Comparison of ENCODE assay signal across 17 mouse cellular contexts in the genomic region with DNA sequence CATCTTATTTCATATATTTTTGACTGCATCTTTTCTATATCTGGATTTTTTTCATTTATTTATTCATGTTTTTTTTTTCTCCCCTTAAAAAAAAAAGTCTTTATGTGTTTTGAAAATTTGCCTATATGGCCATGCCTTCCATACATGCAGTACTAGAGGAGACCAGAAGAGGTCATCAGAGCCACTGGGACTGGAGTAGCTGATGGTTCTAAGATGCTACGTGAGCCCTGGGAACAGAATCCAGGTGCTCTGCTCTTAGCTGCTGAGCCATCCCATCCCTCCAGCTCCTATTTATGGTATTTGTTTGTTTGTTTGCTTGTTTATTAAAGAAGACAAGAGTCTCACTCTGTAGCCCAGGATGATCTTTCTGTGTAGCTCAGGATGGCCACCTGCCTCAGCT. TPM values are rescaled to one million over a fixed set of nuclear protein-coding genes. Genes with fewer than 3 reads are reported as not detected.
A peak's percentile ranks its signal among the peaks of the same experiment; 100 is the strongest.
DNase-seq lines count a peak whose midpoint lies in the region; ATAC-seq lines count a peak whose summit lies in the region.
"Had no signal": no experiment of that assay in that cellular context is flagged by ENCODE, and none has a peak within 500 bp of the region (broad histone marks: within the 10 kb centered on the region; RNA-seq: fewer than 3 reads in every experiment).

No protein-coding gene starts in this region.

- no peaks in the 10 kb centered on the region for H3K9me3 ChIP-seq in hindbrain, embryonic 11.5 days (ENCODE audit: control insufficient read depth, low read length)
- no peaks in the 10 kb centered on the region for H3K9me3 ChIP-seq in hindbrain, embryonic 13.5 days
- no peaks in the 10 kb centered on the region for H3K9me3 ChIP-seq in limb, embryonic 10.5 days (replicated peaks)
- H3K9me3 ChIP-seq: kidney, embryonic 15.5 days had no signal

- no peak overlapping the region for H3K9ac ChIP-seq in hindbrain, embryonic 11.5 days (ENCODE audit: low read depth, low read length)
- H3K9ac ChIP-seq in hindbrain, embryonic 13.5 days = no peak overlapping the region
- H3K9ac ChIP-seq: kidney, embryonic 15.5 days; lung, embryonic 15.5 days had no signal

- no peaks in the 10 kb centered on the region for H3K27me3 ChIP-seq in hindbrain, embryonic 11.5 days (ENCODE audit: control insufficient read depth, insufficient read depth, low read length)
- peaks cover 5% of the 10 kb centered on the region; the same call in 1 of the 2 replicates for H3K27me3 ChIP-seq in hindbrain, embryonic 13.5 days
- H3K27me3 ChIP-seq in splenic B cell, adult 2 months (ENCODE audit: control insufficient read depth, insufficient read depth, low read length, poor library complexity, severe bottlenecking) = no peaks in the 10 kb centered on the region
- H3K27me3 ChIP-seq in limb, embryonic 10.5 days (ENCODE audit: low read depth, poor library complexity, severe bottlenecking) = peaks cover 16% of the 10 kb centered on the region; the same call in 1 of the 2 replicates

- ATAC-seq in hindbrain, embryonic 11.5 days (ENCODE audit: low FRiP score) = no peak
- ATAC-seq in hindbrain, embryonic 13.5 days (ENCODE audit: low FRiP score) = no peak

- H3K4me2 ChIP-seq in hindbrain, embryonic 11.5 days (replicated peaks; ENCODE audit: low read depth, low read length) = no peak overlapping the region
- no peak overlapping the region for H3K4me2 ChIP-seq in hindbrain, embryonic 13.5 days
- H3K4me2 ChIP-seq: kidney, embryonic 15.5 days; lung, embryonic 15.5 days had no signal

- intact Hi-C loops in left cerebral cortex, postnatal 36 days (cut with DNase I) = no loop called here

- peak; percentile 31 for DNase-seq in hindbrain, embryonic 11.5 days (ENCODE audit: low spot score)
- DNase-seq in lung, postnatal 10 days = peak; percentile 32
- DNase-seq in lung, adult 18-20 months = no peak
- peak; percentile 44 for DNase-seq in R1 (ENCODE audit: low read depth, low spot score)
- DNase-seq in splenic B cell, adult 2 months (ENCODE audit: low read depth, low spot score) = peak; percentile 8
- DNase-seq in limb, embryonic 10.5 days (ENCODE audit: low spot score) = no peak
- no peak for DNase-seq in left cerebral cortex, postnatal 36 days (ENCODE audit: low spot score in 2 of 2)
- DNase-seq: adrenal gland, postnatal 14 days; cerebellum, adult 9-10 months; gastrocnemius, postnatal 25 days; heart, postnatal 10 days had no signal

- no peak overlapping the region for H3K27ac ChIP-seq in hindbrain, embryonic 11.5 days (ENCODE audit: low read depth, low read length)
- H3K27ac ChIP-seq in hindbrain, embryonic 13.5 days = no peak overlapping the region
- H3K27ac ChIP-seq in limb, embryonic 10.5 days = no peak overlapping the region
- H3K27ac ChIP-seq: kidney, embryonic 15.5 days; lung, embryonic 15.5 days had no signal

- H3K4me3 ChIP-seq in hindbrain, embryonic 11.5 days (ENCODE audit: low read depth, low read length) = no peak overlapping the region
- no peak overlapping the region for H3K4me3 ChIP-seq in hindbrain, embryonic 13.5 days
- H3K4me3 ChIP-seq in limb, embryonic 10.5 days = no peak overlapping the region
- H3K4me3 ChIP-seq: erythroblast, embryonic 14.5 days; kidney, embryonic 15.5 days; lung, embryonic 15.5 days; myocyte had no signal

- H3K36me3 ChIP-seq in hindbrain, embryonic 11.5 days (ENCODE audit: control insufficient read depth, insufficient read depth, low read length) = no peaks in the 10 kb centered on the region
- H3K36me3 ChIP-seq in hindbrain, embryonic 13.5 days = no peaks in the 10 kb centered on the region
- no peaks in the 10 kb centered on the region for H3K36me3 ChIP-seq in splenic B cell, adult 2 months (ENCODE audit: control insufficient read depth, insufficient read depth, low read length, poor library complexity, severe bottlenecking)
- H3K36me3 ChIP-seq in limb, embryonic 10.5 days = no peaks in the 10 kb centered on the region
- H3K36me3 ChIP-seq: kidney, embryonic 15.5 days; lung, embryonic 15.5 days had no signal

- no peaks in the 10 kb centered on the region for H3K4me1 ChIP-seq in hindbrain, embryonic 11.5 days (replicated peaks; ENCODE audit: control insufficient read depth, insufficient read depth, low read length)
- peaks cover 17% of the 10 kb centered on the region for H3K4me1 ChIP-seq in hindbrain, embryonic 13.5 days (replicated peaks)
- peaks cover 8% of the 10 kb centered on the region; the same call in 1 of the 2 replicates for H3K4me1 ChIP-seq in limb, embryonic 10.5 days

- 33% methylated on average over 1 of the region's 1 CpGs for WGBS in hindbrain, embryonic 11.5 days
- WGBS in hindbrain, embryonic 13.5 days = 52% methylated on average over 1 of the region's 1 CpGs
- whole genome bisulfite sequencing in limb, embryonic 10.5 days = 56% methylated on average over 1 of the region's 1 CpGs

RNA-seq across cellular contexts. Expression of a gene that starts 8.9 kb away (rescaled TPM):
- 0.08 and 0.35 TPM in 2 replicates for polyA plus RNA-seq in hindbrain, embryonic 11.5 days (2014; fragmentation: Nextera tagmentation; extraction: Ambion mirVana)
- 0.47 and 0.73 TPM in 2 replicates for polyA plus RNA-seq in hindbrain, embryonic 13.5 days (2015; fragmentation: Nextera tagmentation; extraction: Ambion mirVana)
- 0.05 TPM in 1 of 2 replicates, not detected in the other for polyA plus RNA-seq in limb, embryonic 10.5 days (2016; fragmentation: Nextera tagmentation; extraction: Ambion mirVana)
- total RNA-seq in left cerebral cortex, postnatal 36 days (2021) = 10 to 100 TPM; 21.0 to 23.1 TPM
- polyA plus RNA-seq: stomach, embryonic 14.5 days had no signal

Comparison
In these comparisons a context has a peak if more than half of its experiments do, and no peak if none do; other contexts are left out.
1. DNase-seq: peak in hindbrain, embryonic 11.5 days (single experiment), lung, postnatal 10 days (single experiment), R1 (single experiment) and splenic B cell, adult 2 months (single experiment); none in lung, adult 18-20 months (0 of 2), limb, embryonic 10.5 days (single experiment) and left cerebral cortex, postnatal 36 days (0 of 2).